Mouse (Mus musculus): ENCODE results near the gene Osbpl3.

DNA sequence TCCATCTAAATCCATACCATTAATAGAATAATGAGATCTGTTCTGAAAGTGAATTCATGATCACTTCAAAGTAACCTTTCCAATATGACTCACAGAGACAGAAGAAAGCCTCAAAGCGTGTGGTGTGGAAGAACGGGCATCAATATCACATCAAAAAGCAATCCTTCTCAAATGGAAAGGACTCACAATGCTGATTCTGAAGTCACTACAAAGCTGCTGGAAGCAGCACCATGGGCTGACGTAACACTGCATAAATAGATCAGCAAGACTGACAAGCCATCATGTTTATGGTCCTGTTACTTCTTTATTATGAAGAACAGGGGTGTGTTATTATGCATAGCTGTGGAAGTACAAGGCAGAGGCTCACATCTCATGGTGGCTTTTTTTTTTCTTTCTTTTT, 64.0 kb downstream of the Osbpl3 start:
- TF ChIP-seq POLR2A (IDR thresholded peaks at IDR 0.05; ENCODE audit: extremely low read depth, insufficient read depth, low read length) (no peak), CTCF (IDR thresholded peaks at IDR 0.05; ENCODE audit: low read depth, low read length) (no peak)
